Mouse (Mus musculus): ENCODE results near the gene Clasp2. TPM values are rescaled to one million over a fixed set of nuclear protein-coding genes. Genes with fewer than 3 reads are reported as not detected.
A peak's percentile ranks its signal among the peaks of the same experiment; 100 is the strongest.

Clasp2 gene
- polyA plus RNA-seq, 1 experiment, result 71.5 TPM

DNA sequence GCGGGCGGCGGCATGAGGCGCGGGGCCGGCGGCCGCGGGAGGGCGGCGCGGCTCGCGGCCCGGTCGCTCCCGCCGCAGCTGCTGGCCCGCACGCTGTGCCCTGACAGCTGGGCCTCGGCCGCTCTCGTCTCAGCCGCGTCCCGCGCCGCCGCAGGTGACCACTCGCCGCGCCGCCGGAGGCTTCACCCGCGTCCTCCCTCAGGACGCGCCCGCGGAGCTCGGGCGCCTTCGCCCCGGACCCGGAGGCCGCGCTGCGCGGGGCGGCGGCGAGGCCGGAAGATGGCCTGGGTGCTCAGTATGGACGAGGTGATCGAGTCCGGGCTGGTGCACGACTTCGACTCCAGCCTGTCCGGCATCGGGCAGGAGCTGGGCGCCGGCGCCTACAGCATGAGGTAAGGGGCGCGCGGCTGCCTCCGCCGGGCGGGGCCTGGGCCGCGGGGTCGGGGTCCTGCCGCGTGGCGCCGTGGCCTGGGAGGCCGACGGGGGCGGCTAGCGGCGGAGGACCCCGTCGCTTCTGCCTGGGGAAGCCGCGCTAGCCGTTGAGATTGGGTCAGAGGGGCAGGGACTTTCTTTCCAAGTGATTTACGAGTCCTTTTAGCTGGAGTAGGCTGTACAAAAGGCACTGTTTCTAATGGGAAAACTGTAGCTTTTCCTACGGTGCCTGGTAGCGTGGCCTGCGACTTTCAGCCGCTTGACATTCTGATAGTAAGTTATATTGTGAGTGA lies 190.3 kb downstream of the Clasp2 start:
- H3K36me3 ChIP-seq (ENCODE audit: control insufficient read depth, insufficient read depth, low read length, poor library complexity, severe bottlenecking), result no peaks in the 10 kb centered on the region
- H3K9me3 ChIP-seq (replicated peaks; ENCODE audit: control insufficient read depth, insufficient read depth, low read length, poor library complexity, severe bottlenecking), result no peaks in the 10 kb centered on the region
- H3K9ac ChIP-seq (ENCODE audit: low read depth, poor library complexity, severe bottlenecking), result peak overlapping the region; percentile 98
- H3K4me3 ChIP-seq (ENCODE audit: low read depth, low read length), result peak overlapping the region; percentile 94
- no peaks in the 10 kb centered on the region for H3K4me1 ChIP-seq (ENCODE audit: control insufficient read depth, insufficient read depth, low read length)
- H3K27me3 ChIP-seq (ENCODE audit: control insufficient read depth, insufficient read depth, low read length, poor library complexity, severe bottlenecking), result no peaks in the 10 kb centered on the region
- TF ChIP-seq POLR2A (IDR thresholded peaks at IDR 0.05; ENCODE audit: insufficient read depth, low read length) (no peak), CTCF (IDR thresholded peaks at IDR 0.05; ENCODE audit: low read depth, low read length) (no peak), EP300 (IDR thresholded peaks at IDR 0.05; ENCODE audit: insufficient read depth, low read depth, low read length) (no peak)
- H3K27ac ChIP-seq (ENCODE audit: insufficient read depth, low read length), result peak overlapping the region; percentile 76

DNA sequence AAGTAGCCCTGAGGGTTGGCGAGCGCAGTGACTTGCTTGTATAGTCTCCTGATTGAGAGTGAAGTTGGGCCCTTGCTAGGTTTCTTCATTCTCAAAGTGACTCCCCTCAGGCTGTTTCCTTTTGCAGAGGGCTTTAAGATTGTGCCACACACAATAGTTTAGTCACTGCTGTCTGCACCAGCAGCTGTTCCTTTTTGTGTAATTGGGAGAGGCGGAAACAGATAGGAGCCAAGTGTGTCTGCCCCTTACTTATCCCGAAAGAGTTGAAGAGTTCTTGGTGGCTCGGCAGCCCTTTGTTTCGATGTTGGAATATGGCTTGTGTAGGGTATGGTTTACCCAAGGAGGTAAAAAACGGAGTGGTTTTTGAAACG lies 190.8 kb downstream of the Clasp2 start:
- Histone ChIP-seq H3K4me1 (ENCODE audit: control insufficient read depth, insufficient read depth, low read length) (no peaks in the 10 kb centered on the region), H3K27ac (ENCODE audit: insufficient read depth, low read length) (peak overlapping the region; percentile 76), H3K9ac (ENCODE audit: low read depth, poor library complexity, severe bottlenecking) (peak overlapping the region; percentile 98), H3K9me3 (replicated peaks; ENCODE audit: control insufficient read depth, insufficient read depth, low read length, poor library complexity, severe bottlenecking) (no peaks in the 10 kb centered on the region), H3K27me3 (ENCODE audit: control insufficient read depth, insufficient read depth, low read length, poor library complexity, severe bottlenecking) (no peaks in the 10 kb centered on the region), H3K36me3 (ENCODE audit: control insufficient read depth, insufficient read depth, low read length, poor library complexity, severe bottlenecking) (no peaks in the 10 kb centered on the region), H3K4me3 (ENCODE audit: low read depth, low read length) (peak overlapping the region; percentile 94)
- no peak for TF ChIP-seq CTCF (IDR thresholded peaks at IDR 0.05; ENCODE audit: low read depth, low read length)
- no peak for TF ChIP-seq EP300 (IDR thresholded peaks at IDR 0.05; ENCODE audit: insufficient read depth, low read depth, low read length)
- TF ChIP-seq POLR2A (IDR thresholded peaks at IDR 0.05; ENCODE audit: insufficient read depth, low read length), result no peak

DNA sequence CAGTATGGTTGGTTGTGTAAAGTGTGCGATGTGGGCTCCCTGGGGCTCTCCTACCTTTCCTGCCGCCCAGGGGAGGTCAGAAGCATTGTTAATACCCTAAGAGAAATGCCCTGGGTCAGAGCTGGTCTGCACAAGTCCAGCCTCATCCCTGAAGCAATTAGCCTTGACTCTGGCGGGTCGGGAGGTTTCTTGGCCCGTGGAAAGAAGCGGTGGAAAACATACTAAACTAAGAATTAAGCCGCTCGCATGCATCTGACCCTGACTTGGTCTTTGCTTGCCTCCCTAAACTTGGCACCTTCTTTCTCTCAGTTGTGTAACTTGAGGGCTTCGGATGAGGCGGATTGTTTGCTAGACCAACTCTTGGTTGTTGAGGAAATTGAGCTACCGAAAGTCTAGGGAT lies 191.2 kb downstream of the Clasp2 start:
- H3K27me3 ChIP-seq (ENCODE audit: control insufficient read depth, insufficient read depth, low read length, poor library complexity, severe bottlenecking), result no peaks in the 10 kb centered on the region
- no peak for TF ChIP-seq CTCF (IDR thresholded peaks at IDR 0.05; ENCODE audit: low read depth, low read length)
- H3K4me1 ChIP-seq (ENCODE audit: control insufficient read depth, insufficient read depth, low read length), result no peaks in the 10 kb centered on the region
- no peaks in the 10 kb centered on the region for H3K9me3 ChIP-seq (replicated peaks; ENCODE audit: control insufficient read depth, insufficient read depth, low read length, poor library complexity, severe bottlenecking)
- H3K27ac ChIP-seq (ENCODE audit: insufficient read depth, low read length), result peak overlapping the region; percentile 76; the same call in 1 of the 2 replicates
- H3K4me3 ChIP-seq (ENCODE audit: low read depth, low read length), result peak overlapping the region; percentile 94
- H3K36me3 ChIP-seq (ENCODE audit: control insufficient read depth, insufficient read depth, low read length, poor library complexity, severe bottlenecking), result no peaks in the 10 kb centered on the region
- H3K9ac ChIP-seq (ENCODE audit: low read depth, poor library complexity, severe bottlenecking), result peak overlapping the region; percentile 98

DNA sequence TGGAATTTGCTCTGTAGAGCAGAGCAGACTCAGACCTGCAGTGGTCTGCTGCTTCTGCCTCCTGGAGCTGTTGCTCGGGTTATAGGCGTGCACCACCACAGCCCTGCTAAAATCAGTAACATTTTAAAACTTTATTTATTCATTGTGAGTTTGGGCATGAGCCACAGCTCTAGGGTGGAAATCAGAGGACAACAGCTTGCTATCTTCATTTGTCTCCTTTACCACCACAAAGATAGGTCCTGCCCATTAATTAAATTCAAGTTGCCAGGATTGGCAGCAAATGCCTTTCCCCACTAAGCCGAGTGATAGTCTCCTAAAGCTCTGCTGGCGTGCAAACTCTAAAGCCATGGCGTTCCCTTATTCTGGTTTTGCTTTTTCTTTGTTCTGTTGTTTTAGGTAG lies 194.4 kb downstream of the Clasp2 start:
- no peaks in the 10 kb centered on the region for H3K9me3 ChIP-seq (replicated peaks; ENCODE audit: control insufficient read depth, insufficient read depth, low read length, poor library complexity, severe bottlenecking)
- TF ChIP-seq EP300 (IDR thresholded peaks at IDR 0.05; ENCODE audit: insufficient read depth, low read depth, low read length) (no peak), CTCF (IDR thresholded peaks at IDR 0.05; ENCODE audit: low read depth, low read length) (no peak), POLR2A (IDR thresholded peaks at IDR 0.05; ENCODE audit: insufficient read depth, low read length) (no peak)

DNA sequence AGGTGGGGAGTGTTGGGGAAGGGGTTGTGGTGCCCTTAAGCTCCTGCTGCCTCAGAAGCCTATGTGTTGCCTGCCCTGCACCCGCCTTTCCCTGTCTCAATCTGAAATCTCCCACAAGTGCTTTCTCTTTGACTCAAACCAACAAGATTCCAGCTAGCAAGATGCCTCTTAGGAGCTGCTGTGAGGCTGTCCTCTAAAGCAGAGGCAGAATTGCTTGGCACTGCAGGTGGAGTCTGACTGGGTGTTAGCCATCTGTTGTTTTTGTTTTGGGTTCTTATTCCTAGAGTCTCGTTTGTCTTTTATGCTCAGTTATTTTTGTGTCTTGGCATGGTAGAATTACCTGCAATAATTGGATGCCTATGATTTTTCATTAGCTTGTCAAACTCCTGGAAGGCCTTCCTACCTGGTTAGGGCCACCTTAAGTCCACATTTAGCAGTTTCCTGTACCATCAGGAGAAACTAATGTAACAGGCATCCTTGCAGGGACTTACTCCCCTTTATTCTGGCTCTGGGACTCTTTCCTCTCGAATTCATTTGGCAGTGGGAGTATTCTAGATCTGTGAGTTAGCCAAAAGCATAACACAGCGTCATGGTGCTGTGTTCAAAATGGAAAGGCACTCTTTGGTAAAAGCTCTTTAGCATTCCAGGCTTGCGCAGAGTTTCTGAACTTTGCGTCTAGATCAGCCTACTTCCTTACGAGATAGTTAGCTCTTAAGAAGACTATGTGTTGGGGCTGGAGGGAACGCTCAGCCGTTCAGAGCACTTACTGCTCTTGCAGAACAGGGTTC lies 198.0 kb downstream of the Clasp2 start:
- Histone ChIP-seq H3K36me3 (ENCODE audit: control insufficient read depth, insufficient read depth, low read length, poor library complexity, severe bottlenecking) (peaks cover 2% of the 10 kb centered on the region; the same call in 1 of the 2 replicates), H3K9me3 (replicated peaks; ENCODE audit: control insufficient read depth, insufficient read depth, low read length, poor library complexity, severe bottlenecking) (no peaks in the 10 kb centered on the region), H3K27ac (ENCODE audit: insufficient read depth, low read length) (no peak overlapping the region), H3K27me3 (ENCODE audit: control insufficient read depth, insufficient read depth, low read length, poor library complexity, severe bottlenecking) (no peaks in the 10 kb centered on the region), H3K4me1 (ENCODE audit: control insufficient read depth, insufficient read depth, low read length) (no peaks in the 10 kb centered on the region), H3K4me3 (ENCODE audit: low read depth, low read length) (no peak overlapping the region), H3K9ac (ENCODE audit: low read depth, poor library complexity, severe bottlenecking) (no peak overlapping the region)
- TF ChIP-seq POLR2A (IDR thresholded peaks at IDR 0.05; ENCODE audit: insufficient read depth, low read length) (no peak), CTCF (IDR thresholded peaks at IDR 0.05; ENCODE audit: low read depth, low read length) (no peak), EP300 (IDR thresholded peaks at IDR 0.05; ENCODE audit: insufficient read depth, low read depth, low read length) (no peak)

More for the DNA sequence above, 194.4 kb downstream of the Clasp2 start:
- Histone ChIP-seq H3K4me3 (ENCODE audit: low read depth, low read length) (no peak overlapping the region), H3K27ac (ENCODE audit: insufficient read depth, low read length) (no peak overlapping the region), H3K4me1 (ENCODE audit: control insufficient read depth, insufficient read depth, low read length) (no peaks in the 10 kb centered on the region), H3K27me3 (ENCODE audit: control insufficient read depth, insufficient read depth, low read length, poor library complexity, severe bottlenecking) (no peaks in the 10 kb centered on the region), H3K9ac (ENCODE audit: low read depth, poor library complexity, severe bottlenecking) (no peak overlapping the region), H3K36me3 (ENCODE audit: control insufficient read depth, insufficient read depth, low read length, poor library complexity, severe bottlenecking) (no peaks in the 10 kb centered on the region)

All from ES-Bruce4 (cell line).